Mouse (Mus musculus): ENCODE measurements around the gene Serpinf1. TPM values are rescaled to one million over a fixed set of nuclear protein-coding genes. Genes with fewer than 3 reads are reported as not detected.
A peak's percentile ranks its signal among the peaks of the same experiment; 100 is the strongest.
"Not testable (repeated sequence)": the region's sequence is repeated elsewhere in the genome, so short reads cannot be mapped to it uniquely, and the experiment has no call there.

Gene Serpinf1
- polyA plus RNA-seq, 2 experiments from 2014 or later = 1.8 to 3.9 TPM

DNA sequence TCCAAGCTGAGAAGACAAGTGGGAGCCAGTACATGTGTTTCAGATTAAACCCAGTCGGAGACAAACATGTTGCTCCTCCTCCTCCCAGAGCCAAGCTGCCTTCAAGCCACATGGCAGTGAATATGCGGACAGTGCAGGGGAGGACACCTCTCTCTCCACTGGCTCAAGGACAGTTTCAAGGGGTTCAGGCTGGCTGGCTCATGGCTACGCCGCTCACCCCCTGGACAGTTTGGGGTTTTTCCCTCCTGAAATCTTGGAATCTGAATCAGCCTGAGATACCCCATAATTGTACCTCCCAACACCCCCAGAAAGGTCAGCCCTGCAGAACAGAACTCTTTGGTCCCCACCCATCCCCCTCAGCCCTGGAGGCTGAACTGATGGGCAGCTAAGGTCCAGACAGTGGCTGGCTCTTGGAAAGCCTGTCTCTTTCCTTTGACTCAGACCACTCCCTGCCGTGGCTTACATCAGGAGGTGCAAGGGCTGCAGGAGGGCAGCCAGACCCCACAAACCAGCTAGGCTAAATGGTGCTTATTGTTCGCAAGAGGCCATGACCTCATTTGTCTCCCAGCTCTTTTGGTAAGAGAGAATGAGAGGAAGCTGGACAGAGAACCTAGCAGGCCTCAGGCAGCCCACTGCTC is 1.0 kb downstream of the Serpinf1 start:
- no peak for ATAC-seq

DNA sequence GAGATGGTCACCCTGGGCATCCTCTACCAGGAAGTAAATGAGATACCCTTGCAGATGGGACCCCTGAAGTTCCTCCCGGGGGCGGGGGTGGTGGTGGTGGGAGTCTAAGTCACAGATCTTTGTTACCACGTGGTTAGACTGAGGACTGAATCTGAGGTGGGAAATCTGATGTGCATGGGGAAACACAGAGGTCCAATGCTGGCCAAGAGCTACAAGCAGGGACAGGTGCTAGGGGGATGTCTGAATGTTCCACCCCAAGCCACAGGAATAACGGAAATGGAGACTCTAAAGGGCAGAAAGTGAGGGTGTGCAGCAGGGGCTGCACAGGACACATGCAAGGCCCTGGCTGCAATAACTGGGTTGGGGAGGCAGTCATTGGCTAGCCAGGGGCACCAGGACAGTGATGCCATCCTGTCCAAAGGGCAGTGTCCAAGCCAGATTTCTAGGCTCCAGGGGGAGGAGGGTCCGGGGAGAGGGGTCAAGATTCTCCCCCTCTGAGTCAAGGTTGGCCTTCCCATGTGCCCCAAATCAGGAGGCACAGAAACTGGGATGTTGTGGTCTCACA is 1.6 kb downstream of the Serpinf1 start:
- no peak for ATAC-seq

DNA sequence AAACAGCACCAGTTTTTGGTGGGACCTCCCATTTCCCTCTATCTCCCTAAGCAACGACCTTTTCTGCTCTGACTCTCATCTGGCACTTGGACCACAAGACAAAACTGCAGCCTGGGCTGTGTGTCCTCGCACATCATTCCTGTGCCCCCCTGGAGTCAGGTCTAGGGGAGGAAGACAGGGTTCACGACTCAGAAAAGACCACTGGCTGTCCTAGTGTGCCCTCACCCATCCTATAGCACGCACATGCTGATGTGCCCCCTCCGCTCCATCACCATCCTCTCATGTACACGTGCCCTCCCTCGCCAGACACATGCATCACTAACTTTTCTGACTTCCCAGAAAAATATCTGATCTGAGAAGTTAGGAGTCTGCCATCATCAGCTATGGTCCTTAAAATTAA is 2.5 kb downstream of the Serpinf1 start:
- ATAC-seq = no peak

DNA sequence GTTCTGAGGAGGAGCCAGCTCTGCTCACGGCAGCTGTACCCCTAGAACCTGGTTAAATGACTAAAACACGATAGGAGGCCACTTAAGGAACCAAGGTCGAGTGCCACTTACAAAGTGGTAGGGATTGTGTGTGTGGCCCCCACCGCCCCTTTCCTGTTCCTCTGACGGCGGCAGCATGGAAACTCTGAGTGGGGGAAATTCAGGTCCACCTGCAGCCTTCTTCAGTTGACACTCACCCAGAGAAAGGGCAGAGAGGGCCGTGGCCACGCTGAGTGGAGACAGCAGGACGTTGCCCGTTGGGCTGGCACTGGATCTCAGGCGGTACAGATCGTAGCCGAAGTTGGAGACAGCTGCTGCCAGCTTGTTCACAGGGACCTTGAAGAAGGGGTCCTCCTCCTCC is 6.5 kb downstream of the Serpinf1 start:
- no peak for ATAC-seq

DNA sequence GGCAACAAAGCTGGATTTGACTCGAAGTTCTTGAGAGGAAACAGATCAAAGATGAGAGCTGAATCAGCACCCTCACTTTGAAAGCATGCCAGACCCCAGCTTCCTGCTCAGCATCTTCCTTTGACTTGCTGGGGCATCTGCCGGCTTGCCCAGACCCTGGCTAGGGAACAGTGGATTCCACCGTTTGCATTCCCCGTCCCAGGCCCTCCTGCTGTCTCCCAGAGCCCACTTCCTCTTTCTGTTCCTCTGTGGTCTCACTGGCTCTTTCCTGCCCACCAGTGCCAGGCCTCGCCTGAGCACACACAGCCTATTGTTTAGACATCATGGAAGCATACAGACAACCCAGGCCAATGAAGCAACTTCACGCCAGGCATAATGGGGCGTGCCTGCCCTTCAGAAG is 7.4 kb downstream of the Serpinf1 start:
- peak; percentile 14 for ATAC-seq

DNA sequence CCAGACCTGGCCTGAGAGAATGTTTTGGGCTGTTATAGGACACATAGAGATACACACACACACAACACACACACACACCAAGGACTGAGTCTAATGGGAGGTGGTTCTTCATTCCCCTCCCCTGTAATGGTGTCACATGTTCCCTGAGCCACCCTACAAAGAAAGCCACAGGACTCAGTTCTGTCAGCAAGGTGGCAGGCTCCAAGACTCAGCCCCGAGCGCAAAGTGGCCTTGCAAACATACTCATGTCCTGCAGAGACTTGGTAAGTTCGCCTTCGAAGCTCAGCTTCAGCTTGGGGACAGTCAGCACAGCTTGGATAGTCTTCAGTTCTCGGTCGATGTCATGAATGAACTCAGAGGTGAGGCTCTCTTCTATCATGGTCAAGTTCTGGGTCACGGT is 11.9 kb downstream of the Serpinf1 start:
- no peak for ATAC-seq

DNA sequence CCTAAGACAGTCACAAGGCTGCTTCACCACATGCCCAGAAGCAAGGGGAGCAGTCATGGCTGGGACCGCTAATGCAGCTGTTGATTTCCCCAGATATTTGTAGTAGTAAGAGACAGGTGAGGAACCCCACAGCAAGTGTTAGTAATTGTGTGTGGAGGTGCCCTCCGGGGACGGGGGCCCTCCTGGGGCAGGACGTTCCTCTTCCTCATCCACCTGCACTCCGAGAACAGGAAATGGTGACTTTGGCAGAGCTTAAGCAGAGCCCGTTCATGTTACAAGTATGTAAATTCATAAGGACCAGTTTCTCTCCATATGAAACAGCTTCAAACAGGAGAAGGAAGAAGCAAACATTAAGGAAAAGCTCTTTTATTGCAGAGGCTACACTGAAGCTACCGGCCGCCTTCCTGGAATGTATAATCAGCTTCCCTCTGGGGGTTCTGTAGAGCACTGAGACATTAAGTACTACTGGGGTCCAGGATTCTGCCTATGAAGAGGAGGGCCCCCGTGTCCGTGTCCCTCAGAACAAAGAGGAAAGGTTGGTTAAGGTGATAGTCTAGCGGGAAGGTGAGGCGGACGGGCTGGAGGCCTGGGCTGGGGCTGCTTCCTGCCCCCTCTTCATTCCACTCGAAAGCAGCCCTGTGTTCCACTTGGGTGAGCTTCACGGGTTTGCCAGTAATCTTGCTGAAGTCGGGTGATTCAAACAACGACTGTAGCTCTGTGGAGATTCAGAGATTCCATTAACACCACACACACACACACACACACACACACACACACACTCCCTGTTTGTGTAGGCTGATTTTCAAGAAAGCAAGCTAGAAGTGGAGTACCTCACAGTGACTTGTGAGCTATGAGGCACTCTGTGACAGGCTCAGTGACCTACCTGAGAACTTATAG is 12.6 kb downstream of the Serpinf1 start:
- ATAC-seq = peak; percentile 59

DNA sequence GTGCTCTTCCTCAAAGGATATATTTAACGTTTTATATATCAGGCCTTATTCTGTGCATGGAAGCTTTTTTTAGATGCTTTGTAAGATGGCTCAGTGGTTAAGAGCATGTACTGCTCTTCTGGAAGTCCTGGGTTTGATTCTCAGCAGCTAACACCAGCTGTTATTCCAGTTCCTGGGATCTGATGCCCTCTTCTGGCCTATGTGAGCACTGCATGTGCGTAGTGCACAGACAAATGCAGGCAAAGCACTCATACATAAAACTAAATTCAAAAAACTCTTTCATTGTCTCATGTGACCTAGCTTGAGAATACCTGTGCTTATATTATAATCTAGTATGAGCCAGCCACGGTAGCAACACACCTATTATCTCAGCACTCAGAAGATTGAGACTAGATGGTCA is 15.6 kb downstream of the Serpinf1 start:
- peak; percentile 32 for ATAC-seq

DNA sequence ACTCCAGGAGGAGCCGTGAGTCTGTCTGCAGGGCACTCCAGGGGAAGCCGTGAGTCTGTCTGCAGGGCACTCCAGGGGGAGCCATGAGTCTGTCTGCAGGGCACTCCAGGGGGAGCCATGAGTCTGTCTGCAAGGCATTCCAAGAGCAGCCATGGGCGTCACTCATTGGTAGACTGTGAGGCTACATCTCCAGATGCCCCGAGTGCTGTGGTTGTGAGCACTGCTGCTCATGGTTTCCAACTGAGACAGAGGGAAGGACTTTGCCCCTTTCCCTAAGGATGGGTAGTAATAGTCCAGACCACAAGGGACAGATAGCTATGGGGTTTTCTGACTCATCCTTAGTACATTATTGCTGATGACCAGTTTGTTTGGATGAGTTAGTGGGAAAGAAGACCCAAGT is 16.4 kb downstream of the Serpinf1 start:
- ATAC-seq = no peak

DNA sequence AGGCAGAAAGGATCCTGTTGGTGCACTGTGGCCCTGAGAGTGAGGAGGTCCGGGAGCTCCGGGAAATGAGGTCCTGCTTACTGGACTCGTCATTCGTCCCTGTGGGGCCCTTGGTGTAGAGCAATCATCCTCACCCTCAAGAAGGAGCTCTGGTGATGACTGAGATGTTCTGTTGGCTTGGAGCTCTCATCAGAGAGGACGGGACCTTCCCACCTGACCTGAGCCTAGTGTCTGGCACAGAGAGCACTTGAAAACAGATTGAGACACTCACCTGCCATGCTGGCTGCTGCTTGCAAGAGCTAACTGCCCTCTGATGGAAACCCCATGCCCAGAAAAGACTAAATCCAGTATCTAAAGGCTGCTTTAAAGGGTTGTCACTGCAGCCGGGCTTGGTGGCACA is 17.7 kb downstream of the Serpinf1 start:
- ATAC-seq = no peak

DNA sequence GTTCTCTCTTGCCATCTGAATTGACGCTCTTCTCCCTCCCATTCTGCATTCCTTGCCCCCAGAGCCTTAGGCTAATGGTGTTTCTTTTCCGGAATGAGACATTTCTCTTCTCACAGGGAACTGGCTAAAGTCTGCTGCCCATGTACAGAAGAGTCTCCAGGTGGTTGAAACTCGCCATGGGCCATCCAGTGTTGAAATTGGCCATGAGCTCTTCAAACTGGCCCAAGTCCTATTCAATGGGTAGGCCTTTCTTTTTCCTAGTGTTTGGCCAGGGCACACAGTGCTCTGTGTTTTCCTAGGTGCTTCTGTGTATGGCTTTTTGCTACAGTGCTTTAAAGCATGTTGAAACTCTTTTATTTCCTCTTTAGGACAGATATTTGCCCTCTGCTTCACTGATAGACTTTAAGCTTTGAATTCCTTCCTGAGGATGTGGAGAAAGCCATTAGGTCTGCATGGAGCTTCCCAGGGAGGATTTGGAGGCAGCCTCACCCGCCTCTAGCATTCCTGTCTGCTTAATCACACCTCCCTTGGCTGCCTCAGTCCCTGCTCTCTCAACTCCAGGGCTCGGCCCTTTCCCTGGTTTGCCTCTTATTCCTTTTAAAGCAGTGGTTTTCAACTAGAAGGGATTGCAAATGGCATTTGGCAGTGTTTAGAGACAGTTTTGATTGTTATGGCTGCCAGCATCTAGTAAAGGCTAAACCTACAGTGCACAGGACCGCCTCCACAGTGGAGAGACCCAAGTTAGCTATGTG is 19.0 kb downstream of the Serpinf1 start:
- no peak for ATAC-seq

DNA sequence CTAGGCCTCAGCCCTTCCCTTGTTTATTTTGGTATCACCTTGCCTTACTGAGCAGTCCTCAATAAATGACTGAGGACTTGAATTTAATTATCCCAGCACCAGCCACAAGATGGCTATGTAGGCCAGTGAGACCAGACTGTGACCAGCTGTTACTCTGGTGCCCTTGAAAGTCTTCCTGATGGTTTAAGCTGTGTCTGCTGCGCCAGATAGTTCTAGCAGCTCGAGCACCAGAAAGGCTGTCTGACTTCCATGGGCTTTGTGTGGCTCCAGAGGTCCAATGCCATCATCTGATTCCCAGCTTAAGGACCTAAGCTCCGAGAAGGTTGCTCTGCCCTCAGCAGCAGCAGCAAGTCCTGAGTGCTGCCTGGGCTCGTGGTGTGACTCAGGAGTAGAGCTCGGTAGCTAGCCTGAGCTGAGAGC is 20.2 kb downstream of the Serpinf1 start:
- ATAC-seq = no peak

DNA sequence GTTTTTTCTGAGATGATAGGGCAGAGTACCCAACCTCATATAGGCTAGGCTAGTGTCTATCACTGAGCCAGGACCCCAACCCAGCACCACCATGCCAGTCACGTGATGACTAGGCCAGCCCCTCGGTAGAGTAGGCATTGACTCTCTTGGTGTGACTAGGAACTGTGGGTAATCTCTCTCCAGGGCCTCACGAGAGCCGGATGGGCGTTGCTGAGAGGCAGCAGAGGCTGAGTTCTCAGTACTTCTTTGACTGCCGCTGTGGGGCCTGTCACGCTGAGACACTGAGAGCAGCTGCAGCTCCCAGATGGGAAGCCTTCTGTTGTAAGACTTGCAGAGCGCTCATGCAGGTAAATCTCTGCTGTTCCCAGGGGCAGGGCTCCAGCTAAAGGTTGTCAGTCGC is 22.4 kb downstream of the Serpinf1 start:
- no peak for ATAC-seq

DNA sequence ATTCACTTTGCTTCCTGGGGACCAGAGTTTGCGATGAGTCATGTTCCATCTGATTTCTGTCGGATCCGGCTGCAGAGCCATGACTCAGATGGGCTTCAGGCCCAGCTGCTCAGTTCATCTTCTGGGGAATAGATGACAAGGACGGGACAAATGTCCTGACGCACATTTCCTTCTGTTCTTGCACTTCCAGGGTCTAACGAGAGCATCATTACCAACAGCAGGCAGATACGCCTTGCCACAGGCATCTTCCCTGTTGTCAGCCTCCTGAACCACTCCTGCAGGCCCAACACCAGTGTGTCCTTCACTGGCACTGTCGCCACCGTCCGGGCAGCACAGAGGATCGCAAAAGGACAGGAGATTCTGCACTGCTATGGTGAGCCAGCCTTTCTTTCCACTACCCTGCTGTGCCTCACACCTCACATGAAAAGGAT is 23.1 kb downstream of the Serpinf1 start:
- ATAC-seq = no peak

DNA sequence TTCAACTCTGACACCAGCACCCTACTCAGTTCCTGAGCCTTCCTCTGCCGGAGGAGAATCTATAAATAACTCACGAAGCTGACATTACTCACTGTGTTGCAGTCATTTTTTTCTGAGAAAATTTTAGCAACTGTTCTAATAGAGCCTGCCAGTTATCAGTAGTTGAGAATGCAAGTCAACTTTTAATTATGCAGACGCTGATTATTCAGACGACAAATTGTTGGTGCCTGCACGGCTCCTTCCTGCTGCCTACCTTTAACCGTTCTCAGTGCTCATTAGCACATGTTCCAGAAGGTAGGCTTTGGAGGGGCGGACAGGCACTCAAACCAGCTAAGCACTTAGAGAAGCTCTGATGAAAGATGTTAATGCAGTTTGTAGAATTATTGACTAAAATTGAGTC is 25.0 kb downstream of the Serpinf1 start:
- ATAC-seq = no peak

DNA sequence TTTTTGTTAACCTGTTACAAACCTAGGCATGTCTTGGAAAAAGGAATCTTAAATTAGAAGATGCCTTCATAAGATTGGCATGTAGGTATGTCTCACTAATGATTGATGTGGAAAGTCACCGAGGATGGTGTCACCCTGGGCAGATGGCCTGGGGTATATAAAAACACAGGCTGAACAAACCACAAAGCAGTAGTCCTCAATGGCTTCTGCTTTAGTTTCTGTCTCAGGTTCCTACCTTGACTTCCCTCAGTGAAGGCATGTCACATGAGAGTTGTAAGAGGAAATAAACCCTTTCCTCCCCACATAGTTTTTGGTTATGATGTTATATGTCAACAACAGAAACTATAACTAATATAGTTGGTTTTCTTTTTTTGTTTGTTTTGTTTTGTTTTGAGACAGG is 26.9 kb downstream of the Serpinf1 start:
- ATAC-seq = no peak

DNA sequence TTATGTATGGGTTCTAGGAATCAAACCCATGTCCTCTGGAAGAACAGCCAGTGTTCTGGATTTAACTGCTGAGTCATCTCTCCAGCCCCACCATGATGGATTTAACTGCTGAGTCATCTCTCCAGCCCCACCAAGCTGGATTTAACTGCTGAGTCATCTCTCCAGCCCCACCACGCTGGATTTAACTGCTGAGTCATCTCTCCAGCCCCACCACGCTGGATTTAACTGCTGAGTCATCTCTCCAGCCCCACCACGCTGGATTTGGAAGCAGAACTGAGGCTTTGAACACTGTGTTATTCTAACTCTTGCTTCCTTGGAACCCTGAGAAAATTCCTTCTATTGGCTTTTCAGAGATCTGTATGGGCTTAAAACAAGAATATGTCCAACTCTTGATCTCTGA is 39.0 kb downstream of the Serpinf1 start:
- ATAC-seq = not testable (repeated sequence)

DNA sequence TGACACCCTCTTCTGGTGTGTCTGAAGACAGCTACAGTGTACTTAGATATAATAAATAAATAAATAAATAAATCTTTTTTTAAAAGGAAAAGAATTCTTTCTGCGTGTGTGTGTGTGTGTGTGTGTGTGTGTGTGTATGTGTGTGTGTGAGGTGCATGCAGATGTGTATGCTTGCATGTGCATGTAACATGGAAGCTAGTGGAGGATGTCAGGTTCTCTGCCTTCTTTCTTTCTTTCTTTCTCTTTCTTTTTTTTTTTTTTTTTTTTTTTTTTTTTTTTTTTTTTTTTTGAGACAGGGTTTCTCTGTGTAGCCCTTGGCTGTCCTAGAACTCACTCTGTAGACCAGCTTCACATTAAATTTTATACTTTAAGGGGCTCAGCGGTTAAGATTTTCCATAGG is 43.7 kb downstream of the Serpinf1 start:
- not testable (repeated sequence) for ATAC-seq

DNA sequence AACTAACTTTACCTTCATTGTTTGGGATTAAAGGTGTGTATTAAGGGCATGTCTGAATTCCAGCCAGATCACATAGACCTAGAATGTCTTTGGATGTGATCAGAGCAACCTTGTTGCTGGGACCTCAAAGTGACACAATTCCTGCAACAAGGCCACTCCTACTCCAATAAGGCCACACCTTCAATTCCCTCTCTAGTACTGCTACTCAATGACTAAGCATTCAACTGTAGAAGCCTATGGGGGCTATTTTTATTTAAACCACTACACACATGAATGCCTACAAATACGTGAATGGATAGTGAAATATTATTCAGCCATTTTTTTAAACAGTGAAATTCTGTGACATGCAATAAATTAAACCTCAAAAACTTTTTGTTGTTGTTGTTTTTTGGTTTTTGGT is 45.4 kb downstream of the Serpinf1 start:
- ATAC-seq = no peak

Data from activated CD4-positive, CD25-positive, alpha-beta regulatory T cell, adult 4 months (primary cell).